Mouse (Mus musculus) forelimb bud, embryonic 11.5 days (tissue): ENCODE measurements around the gene Mapkapk2.

ENCODE experiments used
- DNase-seq: peaks from one replicate; pipeline ENCODE4 v3.0.0-alpha.2; 2012; ENCODE audit warnings: low read depth, low spot score

The Mapkapk2 gene

DNA sequence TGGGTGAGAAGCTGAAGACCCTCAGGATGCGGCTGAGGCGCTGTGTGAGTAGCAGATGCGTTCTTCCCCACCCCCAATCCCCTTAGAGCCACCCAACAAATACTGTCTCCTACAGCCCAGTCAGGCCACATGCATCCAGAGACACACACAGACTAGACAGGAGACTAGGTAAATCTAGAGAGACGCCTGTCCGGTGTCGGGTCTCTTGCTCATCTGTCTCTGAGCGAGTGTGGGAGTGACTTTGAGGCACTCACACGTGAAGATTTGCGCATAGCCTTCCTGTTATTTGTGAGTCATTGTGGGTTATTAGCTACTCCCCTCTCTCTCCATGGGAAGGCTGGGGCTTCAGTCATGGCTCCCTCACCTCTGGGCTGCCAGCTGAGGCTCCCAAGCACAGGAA lies 76.2 kb downstream of the Mapkapk2 start:
- no peak for DNase-seq

DNA sequence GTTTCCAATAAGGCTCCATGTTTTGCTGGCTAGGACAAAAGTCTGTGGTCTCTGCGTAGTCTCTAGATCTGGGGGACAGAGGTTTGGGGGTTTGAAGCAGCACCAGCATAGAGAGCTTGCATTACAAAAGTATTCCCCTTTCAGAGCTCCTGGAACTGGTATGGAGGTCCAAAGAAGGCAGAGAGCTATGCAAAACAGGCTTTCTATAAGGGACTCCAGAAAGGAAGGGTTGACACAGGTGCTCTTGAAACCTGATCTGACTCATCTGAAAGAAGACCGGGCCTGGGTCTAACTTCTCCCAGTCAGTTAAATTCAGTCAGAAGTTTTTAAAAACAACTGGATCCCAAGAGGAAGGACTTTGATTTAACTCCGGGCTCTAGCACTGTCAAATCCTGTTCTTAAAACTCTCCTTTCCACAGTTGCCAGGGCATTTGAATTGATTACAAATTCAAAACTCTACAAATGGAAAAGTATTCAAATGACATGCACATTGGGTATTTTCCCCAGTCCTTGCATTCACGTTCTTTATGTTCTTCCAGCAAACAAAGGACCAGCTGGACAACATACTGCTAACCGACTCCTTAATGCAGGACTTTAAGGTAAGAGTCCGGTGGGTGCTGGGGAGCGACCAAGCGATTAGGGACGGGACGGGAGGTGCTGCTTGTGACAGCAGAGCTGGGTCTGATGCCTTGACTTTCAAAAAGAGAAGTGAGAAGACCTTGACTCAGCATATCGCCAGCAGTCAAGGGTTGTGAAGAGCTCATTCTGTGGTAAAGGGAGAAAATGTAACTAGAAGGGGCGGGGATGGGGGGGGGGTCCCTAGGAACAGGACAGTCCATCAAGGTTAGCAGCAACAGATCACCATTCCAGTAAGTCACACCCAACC lies 77.0 kb downstream of the Mapkapk2 start:
- DNase-seq: no peak

- DNase-seq: no peak
Measured at GRCm38 (mm10) chr1:131019492-131020098, 78.0 kb downstream of the Mapkapk2 start, which contains the start of gene Il10. Il10 (plus strand) TSS chr1:131019845.

GRCm38 (mm10) chr1:131015879-131016278 lies 81.7 kb downstream of the Mapkapk2 start:
- no peak for DNase-seq

DNA sequence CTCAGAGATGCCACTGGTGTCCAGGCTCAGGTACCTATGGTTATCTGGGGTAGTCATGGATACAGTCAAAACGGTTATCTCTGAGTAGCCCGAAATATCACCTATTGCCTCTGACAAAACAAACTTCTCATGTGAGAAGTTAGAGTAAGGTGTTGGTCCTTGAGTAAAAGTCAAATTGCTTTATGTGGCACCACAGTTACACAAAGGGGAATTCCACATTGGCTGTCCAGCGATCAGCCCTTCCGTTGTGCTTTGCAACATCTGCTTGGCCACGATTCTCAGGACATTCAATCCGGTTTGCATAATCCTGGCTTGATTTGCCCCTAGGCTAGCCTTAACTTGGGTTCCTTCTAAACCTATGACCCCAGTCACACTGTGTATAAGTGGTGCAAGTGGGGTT lies 82.3 kb downstream of the Mapkapk2 start:
- no peak for DNase-seq

GRCm38 (mm10) chr1:131013926-131014325 lies 83.7 kb downstream of the Mapkapk2 start:
- DNase-seq: no peak

DNA sequence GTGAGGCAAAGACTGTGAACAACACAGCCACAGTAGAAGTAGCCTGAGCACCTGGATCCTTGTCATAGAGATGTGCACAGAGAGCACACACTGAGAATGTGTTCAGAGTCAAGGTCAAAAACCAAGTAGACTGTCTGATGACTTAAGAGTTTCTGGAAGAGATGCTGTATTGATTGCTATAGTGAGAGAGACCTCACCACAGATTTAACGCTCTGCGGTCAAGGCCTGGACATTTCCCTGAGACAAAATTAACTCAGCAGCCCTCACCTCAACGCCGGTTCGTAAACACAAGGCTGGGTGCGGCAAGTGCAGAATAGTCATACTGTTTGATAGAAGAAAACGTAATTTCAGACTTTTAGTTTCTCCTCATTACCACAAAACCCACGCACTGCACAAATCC lies 85.1 kb downstream of the Mapkapk2 start:
- DNase-seq: no peak

GRCm38 (mm10) chr1:131010201-131011153 lies 87.1 kb downstream of the Mapkapk2 start:
- DNase-seq: no peak

- DNase-seq: no peak
Measured at GRCm38 (mm10) chr1:131006069-131006468, 91.6 kb downstream of the Mapkapk2 start.
